Mouse (Mus musculus) c-Kit-positive CD71-positive TER-119-positive erythroid progenitor cells, embryonic 14.5 days (primary cell): ENCODE data around the gene Olig1.

Experiments used
- DNase-seq: peaks from one replicate; pipeline ENCODE4 v3.0.0-alpha.2; 2013; ENCODE audit warnings: low spot score

Olig1 gene

GRCm38 (mm10) chr16:91309872-91310271, 40.3 kb downstream of the Olig1 start:
- no peak for DNase-seq

DNA sequence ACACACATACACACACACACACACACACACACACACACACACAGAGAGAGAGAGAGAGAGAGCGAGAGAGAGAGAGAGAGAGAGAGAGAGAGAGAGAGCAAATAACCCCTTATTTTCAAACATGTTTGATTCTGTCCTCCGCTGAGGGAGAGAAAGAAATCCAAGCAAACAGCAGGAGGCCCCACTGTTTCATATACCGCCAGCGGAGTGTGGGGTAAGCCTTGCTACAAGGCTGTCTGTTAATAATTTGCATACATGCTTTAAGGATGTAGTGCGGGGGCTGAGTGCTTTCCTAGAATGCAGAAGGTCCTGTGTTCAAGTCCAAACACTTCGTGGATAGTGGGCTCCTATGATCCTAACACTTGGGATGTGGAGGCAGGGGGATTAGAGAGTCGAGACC, 43.3 kb downstream of the Olig1 start:
- no peak for DNase-seq

GRCm38 (mm10) chr16:91314114-91314775, 44.7 kb downstream of the Olig1 start:
- DNase-seq = peak; percentile 40

- DNase-seq = no peak
Measured at GRCm38 (mm10) chr16:91320191-91320590, 50.6 kb downstream of the Olig1 start.

DNA sequence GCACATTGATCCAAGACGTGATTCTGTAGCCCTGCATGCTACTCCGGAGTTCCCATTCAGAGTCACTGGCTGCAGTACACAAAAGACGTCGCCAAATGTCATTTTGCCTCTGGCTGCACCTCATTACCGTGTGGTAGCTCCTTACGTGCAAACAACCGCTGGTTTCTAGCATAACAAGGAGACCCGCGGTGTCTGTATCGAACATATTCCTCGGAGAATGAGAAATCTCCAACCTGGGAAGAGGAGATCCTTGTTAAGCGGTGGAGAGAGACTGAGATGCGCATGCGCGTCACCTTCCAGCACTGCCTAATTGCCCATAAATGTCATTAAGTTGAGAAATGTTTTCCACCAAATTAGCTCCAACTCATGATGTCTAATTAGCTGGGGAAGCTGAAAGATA, 51.0 kb downstream of the Olig1 start:
- no peak for DNase-seq
